Mouse (Mus musculus) splenic B cell, adult 2 months (primary cell): ENCODE measurements at regions not wholly inside any gene's neighbourhood (a gene's known extent, or its start where the extent isn't known, plus 50 kb on each side); places are given as distances from the start of the nearest gene placed in this dataset.

Experiments
- DNase-seq: peaks from one replicate; pipeline ENCODE4 v3.0.0-alpha.2; 2011; ENCODE audit warnings: low read depth, low spot score
- H3K27me3 ChIP-seq: 2 replicates; pipeline ENCODE4 v1.6.1; 2012; ENCODE audit warnings: mild to moderate bottlenecking, low read length, moderate library complexity, mixed read lengths; ENCODE audit not compliant: control insufficient read depth, poor library complexity, insufficient read depth, severe bottlenecking
- H3K36me3 ChIP-seq: 2 replicates; pipeline ENCODE4 v1.6.1; 2012; ENCODE audit warnings: mild to moderate bottlenecking, low read length, moderate library complexity, mixed read lengths; ENCODE audit not compliant: control insufficient read depth, poor library complexity, insufficient read depth, severe bottlenecking

GRCm38 (mm10) chr1:23540594-23540993 lies 143.0 kb upstream of the Ogfrl1 start:
- H3K27me3 ChIP-seq: no peaks in the 10 kb centered on the region
- no peak for DNase-seq
- H3K36me3 ChIP-seq: no peaks in the 10 kb centered on the region

GRCm38 (mm10) chr1:23555794-23556193 lies 158.2 kb upstream of the Ogfrl1 start:
- Histone ChIP-seq H3K27me3 (no peaks in the 10 kb centered on the region), H3K36me3 (no peaks in the 10 kb centered on the region)
- no peak for DNase-seq

DNA sequence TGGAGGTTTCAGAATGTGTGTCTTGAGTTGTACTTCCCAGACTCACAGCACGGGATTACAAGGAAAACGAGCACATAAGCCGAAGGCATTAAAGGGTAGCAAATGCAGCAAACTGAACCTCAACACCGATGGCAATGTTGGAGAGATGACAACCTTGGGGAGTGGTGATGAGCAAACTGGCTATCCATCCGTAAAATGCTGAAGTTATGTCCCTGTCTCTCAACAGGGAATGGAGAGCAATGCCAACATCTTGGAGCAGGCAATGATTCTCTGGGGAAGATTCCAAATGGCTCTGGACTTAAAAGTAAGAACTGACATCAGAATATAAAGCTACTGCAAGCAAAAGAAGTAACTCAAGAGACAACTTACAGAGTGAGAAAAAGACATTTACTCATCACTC lies 170.5 kb upstream of the Ogfrl1 start:
- Histone ChIP-seq H3K27me3 (no peaks in the 10 kb centered on the region), H3K36me3 (no peaks in the 10 kb centered on the region)
- no peak for DNase-seq

DNA sequence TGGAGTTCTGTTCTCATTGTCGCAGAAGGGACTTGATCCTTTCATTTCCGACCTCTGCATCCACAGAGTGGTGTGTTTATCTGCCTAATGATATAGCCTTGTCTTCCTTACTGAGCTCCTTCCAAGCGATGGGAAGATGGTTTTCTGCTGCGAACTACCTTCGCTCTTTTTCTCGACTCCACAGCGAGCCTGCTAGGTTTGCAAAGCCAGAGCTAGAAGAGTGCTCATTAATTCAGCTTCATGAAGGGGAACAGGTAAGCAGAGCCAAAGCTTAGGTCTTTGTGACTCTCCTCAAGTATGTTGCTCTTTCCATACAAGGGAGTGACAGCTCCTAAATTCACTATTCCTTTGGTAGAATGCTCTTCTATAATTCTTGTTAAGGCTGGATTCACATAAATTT lies 176.9 kb upstream of the Ogfrl1 start:
- no peaks in the 10 kb centered on the region for H3K27me3 ChIP-seq
- no peaks in the 10 kb centered on the region for H3K36me3 ChIP-seq
- no peak for DNase-seq

GRCm38 (mm10) chr1:23575005-23575404 lies 177.4 kb upstream of the Ogfrl1 start:
- no peaks in the 10 kb centered on the region for H3K27me3 ChIP-seq
- no peaks in the 10 kb centered on the region for H3K36me3 ChIP-seq
- no peak for DNase-seq

- DNase-seq: no peak
- no peaks in the 10 kb centered on the region for H3K27me3 ChIP-seq
- H3K36me3 ChIP-seq: no peaks in the 10 kb centered on the region
Observed at GRCm38 (mm10) chr1:23575515-23575914, 177.9 kb upstream of the Ogfrl1 start.

DNA sequence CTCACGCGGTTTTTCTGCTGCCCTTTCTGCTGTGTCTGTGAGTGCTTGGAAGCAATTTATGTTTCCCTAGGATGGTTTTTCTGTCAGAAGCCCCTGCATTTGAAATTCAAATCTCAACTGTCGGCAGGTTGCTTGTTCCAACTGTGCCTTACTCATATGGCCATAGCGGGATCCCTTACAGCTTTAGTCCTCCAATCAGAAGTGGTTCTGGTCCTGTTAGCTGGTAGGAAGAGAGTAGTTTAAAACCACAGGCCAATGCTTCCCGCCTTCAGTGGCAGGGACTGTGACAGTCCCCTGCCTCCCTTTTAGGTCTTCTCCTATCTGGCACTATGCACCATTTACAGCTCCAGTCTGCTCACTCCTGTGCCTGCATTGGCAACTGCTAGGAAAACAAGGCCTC lies 178.6 kb upstream of the Ogfrl1 start:
- H3K27me3 ChIP-seq: no peaks in the 10 kb centered on the region
- DNase-seq: no peak
- H3K36me3 ChIP-seq: no peaks in the 10 kb centered on the region

DNA sequence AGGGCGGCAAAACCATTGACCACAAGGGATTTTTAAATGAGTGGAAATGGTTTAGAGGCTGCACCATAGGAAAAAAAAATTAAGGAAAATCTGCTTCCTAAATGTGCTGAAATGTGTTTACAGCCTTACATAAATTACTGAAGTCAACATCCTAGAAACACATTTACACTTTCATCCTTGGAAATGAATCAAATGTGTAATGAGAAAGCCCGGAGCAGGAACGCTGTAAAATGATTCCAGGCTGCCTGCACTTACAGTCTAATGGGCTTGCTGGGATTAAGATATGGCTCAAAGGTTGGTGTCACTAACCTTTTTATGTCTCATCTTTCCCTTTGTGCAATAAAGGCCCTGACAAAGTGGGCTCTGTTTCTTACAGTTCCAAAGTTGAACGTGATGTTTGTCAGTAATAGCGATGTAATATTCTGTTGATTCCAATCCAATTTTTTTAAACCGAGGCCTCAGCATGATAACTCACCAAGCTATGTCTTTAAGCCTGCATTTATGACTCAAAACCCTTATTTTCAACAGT lies 172.1 kb upstream of the B3gat2 start:
- no peak for DNase-seq

GRCm38 (mm10) chr1:23602710-23603291 lies 158.8 kb upstream of the B3gat2 start:
- DNase-seq: no peak
- Histone ChIP-seq H3K36me3 (no peaks in the 10 kb centered on the region), H3K27me3 (no peaks in the 10 kb centered on the region)

More for the DNA sequence above, 172.1 kb upstream of the B3gat2 start:
- 0 out of 2 replicates have a peak, but pooled peaks cover 2% of the 10 kb centered on the region for H3K27me3 ChIP-seq
- H3K36me3 ChIP-seq: no peaks in the 10 kb centered on the region

DNA sequence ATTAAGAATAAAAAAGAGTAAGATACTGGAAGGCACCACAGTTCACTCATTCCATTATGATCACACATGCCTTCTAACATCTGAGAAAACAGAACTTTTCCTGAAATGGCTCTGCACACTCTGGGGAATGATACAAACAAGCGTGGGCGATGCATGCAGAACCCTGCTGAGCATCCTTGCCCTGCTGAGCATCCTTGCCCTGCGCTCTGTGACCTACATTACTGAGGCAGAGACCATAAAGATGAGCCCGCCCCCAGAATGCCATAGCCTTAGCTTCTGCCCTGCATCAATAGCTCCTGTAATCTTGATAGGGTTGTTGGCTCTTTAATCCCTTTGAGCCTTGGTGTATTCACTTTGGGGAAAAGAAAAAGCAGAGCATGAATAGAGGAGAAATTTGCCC lies 132.2 kb upstream of the B3gat2 start:
- DNase-seq: no peak
- no peaks in the 10 kb centered on the region for H3K36me3 ChIP-seq
- no peaks in the 10 kb centered on the region for H3K27me3 ChIP-seq

- no peaks in the 10 kb centered on the region for H3K36me3 ChIP-seq
- DNase-seq: no peak
Observed at GRCm38 (mm10) chr1:23645093-23645492, 116.5 kb upstream of the B3gat2 start.

DNA sequence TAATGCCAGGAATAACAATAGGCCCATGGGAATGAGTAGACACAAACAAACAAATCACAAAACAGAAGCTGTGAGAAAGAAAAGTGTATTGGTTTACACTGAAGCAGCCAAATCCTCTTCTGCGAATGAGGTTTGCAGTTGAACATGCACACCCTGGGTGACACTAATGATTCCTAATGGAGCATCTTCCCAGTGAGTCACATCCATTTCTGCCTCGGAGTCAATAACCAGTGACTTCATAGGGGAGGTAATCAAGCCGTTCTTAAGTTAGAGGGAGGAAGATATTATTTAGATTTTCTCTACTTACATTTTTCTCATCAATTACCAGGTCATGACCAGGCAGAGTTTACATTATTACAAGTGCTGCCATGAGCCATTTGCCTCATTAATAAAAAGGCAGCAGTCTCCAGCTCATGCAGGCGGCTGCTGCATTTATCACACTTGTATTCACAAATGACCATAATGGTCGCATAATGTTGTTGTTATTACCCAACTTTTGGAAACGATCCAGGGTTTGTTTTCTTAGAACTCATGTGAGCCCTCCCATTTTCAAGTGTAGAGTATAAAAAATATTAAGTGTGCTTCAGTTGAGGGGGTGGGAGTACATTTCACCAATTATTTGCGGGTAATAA lies 112.6 kb upstream of the B3gat2 start:
- no peak for DNase-seq
- Histone ChIP-seq H3K36me3 (no peaks in the 10 kb centered on the region), H3K27me3 (no peaks in the 10 kb centered on the region)

More at GRCm38 (mm10) chr1:23645093-23645492, 116.5 kb upstream of the B3gat2 start:
- H3K27me3 ChIP-seq: no peaks in the 10 kb centered on the region

- DNase-seq: no peak
- H3K27me3 ChIP-seq: no peaks in the 10 kb centered on the region
- no peaks in the 10 kb centered on the region for H3K36me3 ChIP-seq
Observed at GRCm38 (mm10) chr1:23649886-23650285, 111.7 kb upstream of the B3gat2 start.

- Histone ChIP-seq H3K36me3 (no peaks in the 10 kb centered on the region), H3K27me3 (no peaks in the 10 kb centered on the region)
- no peak for DNase-seq
Observed at GRCm38 (mm10) chr1:23653628-23654027, 107.9 kb upstream of the B3gat2 start.

DNA sequence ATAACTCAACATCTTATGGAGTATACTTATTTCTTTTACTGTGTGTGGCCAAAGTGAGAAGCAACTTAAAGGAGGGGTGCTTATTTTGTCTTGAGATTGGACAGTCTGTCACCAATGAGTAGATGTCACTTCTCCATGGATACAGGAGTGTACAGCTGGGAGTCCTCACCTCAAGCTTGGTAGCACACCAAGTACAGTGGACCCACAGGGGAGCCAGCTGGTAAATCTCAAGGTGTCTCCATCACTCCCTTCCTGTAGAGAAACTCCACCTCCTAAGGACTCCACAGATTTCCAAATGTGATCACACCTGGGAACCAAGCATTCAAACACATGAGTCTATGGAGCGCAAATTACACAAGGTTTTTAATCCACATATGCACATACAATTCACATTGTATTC lies 105.8 kb upstream of the B3gat2 start:
- H3K27me3 ChIP-seq: no peaks in the 10 kb centered on the region
- DNase-seq: no peak
- H3K36me3 ChIP-seq: no peaks in the 10 kb centered on the region

- Histone ChIP-seq H3K36me3 (no peaks in the 10 kb centered on the region), H3K27me3 (no peaks in the 10 kb centered on the region)
- DNase-seq: no peak
Observed at GRCm38 (mm10) chr1:23656302-23656701, 105.3 kb upstream of the B3gat2 start.
